Comparison of ENCODE assay signal across 8 mouse cellular contexts in the genomic region with DNA sequence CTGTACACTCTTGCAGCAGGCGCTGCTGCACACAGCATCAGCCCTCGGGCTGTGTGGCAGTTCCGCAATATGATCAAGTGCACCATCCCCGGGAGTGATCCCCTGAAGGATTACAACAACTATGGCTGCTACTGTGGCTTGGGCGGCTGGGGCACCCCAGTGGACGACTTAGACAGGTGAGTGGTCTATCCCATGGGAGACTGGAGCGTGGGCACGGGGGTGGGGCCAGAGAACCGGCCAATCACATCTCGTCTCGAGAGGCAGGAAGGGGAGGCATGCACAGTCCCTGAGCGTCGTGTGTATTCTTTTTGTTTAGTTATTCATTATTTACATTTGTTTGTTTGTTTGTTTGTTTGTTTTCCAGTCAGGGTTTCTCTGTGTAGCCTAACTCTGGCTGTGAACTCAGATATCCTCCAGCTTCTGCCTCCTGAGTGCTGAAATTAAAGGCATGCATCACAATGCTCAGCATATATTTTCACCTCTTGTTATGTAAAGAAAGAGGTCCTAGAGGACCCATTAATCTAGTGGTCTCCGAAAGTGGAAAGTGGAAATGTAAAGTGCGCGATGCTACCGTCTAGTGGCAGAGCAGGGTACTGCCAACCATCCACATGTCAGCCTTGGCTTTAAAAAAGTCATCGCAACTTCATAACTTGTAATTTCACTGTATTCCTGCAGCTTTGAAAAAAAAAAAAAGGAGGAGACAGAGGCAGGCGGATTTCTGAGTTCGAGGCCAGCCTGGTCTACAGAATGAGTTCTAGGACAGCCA. TPM values are rescaled to one million over a fixed set of nuclear protein-coding genes. Genes with fewer than 3 reads are reported as not detected.
DNase-seq lines count a peak whose midpoint lies in the region; ATAC-seq and TF ChIP-seq lines count a peak whose summit lies in the region.

No protein-coding gene starts in this region.

- H3K27me3 ChIP-seq in intestine, embryonic 14.5 days (replicated peaks; ENCODE audit: control insufficient read depth, insufficient read depth, low read length) = no peaks in the 10 kb centered on the region
- no peaks in the 10 kb centered on the region for H3K27me3 ChIP-seq in intestine, embryonic 16.5 days (replicated peaks; ENCODE audit: control insufficient read depth, insufficient read depth, low read length)
- H3K27me3 ChIP-seq in heart, embryonic 16.5 days (ENCODE audit: control insufficient read depth, insufficient read depth, low read length) = no peaks in the 10 kb centered on the region

- H3K9ac ChIP-seq in intestine, embryonic 14.5 days (ENCODE audit: low read length) = no peak overlapping the region
- no peak overlapping the region for H3K9ac ChIP-seq in intestine, embryonic 16.5 days (ENCODE audit: low read depth, low read length)
- H3K9ac ChIP-seq in heart, embryonic 16.5 days (ENCODE audit: low read length) = no peak overlapping the region

- no peaks in the 10 kb centered on the region for H3K4me1 ChIP-seq in intestine, embryonic 14.5 days (replicated peaks; ENCODE audit: control insufficient read depth, insufficient read depth, low read length)
- H3K4me1 ChIP-seq in intestine, embryonic 16.5 days (ENCODE audit: control insufficient read depth, insufficient read depth, low read length) = peaks cover 3% of the 10 kb centered on the region; the same call in 1 of the 2 replicates
- H3K4me1 ChIP-seq in bone marrow, adult 2 months (ENCODE audit: control insufficient read depth, insufficient read depth, low read length) = no peaks in the 10 kb centered on the region
- H3K4me1 ChIP-seq in heart, embryonic 16.5 days (ENCODE audit: control insufficient read depth, insufficient read depth, low read length) = peaks cover 11% of the 10 kb centered on the region

- no peak overlapping the region for H3K4me2 ChIP-seq in intestine, embryonic 14.5 days (ENCODE audit: low read length)
- H3K4me2 ChIP-seq in intestine, embryonic 16.5 days (ENCODE audit: low read depth, low read length) = no peak overlapping the region
- peak overlapping the region; percentile 36 for H3K4me2 ChIP-seq in heart, embryonic 16.5 days (ENCODE audit: low read depth, low read length)

- TF ChIP-seq CTCF in bone marrow, adult 2 months (IDR thresholded peaks at IDR 0.05; ENCODE audit: control insufficient read depth, insufficient read depth, low read length) = peak; percentile 73

- no peak overlapping the region for H3K27ac ChIP-seq in intestine, embryonic 14.5 days (ENCODE audit: low read depth)
- H3K27ac ChIP-seq in intestine, embryonic 16.5 days (ENCODE audit: low read length) = no peak overlapping the region
- H3K27ac ChIP-seq in bone marrow, adult 2 months (ENCODE audit: control insufficient read depth, insufficient read depth, low read depth, low read length, poor library complexity) = no peak overlapping the region
- no peak overlapping the region for H3K27ac ChIP-seq in heart, embryonic 16.5 days (ENCODE audit: low read length)

- 38% methylated on average over 20 of the region's 20 CpGs for WGBS in intestine, embryonic 14.5 days
- WGBS in intestine, embryonic 16.5 days = 39% methylated on average over 20 of the region's 20 CpGs
- WGBS in bone marrow, adult 2 months = 33% methylated on average over 20 of the region's 20 CpGs
- 32% methylated on average over 20 of the region's 20 CpGs for WGBS in heart, embryonic 16.5 days

- ATAC-seq in intestine, embryonic 14.5 days (replicated peaks; ENCODE audit: low FRiP score, low TSS enrichment, low read depth) = no peak
- ATAC-seq in intestine, embryonic 16.5 days = no peak
- no peak for ATAC-seq in heart, embryonic 16.5 days (replicated peaks; ENCODE audit: extremely low read depth, insufficient read depth, low FRiP score)

- no peak for TF ChIP-seq POLR2A in bone marrow, adult 2 months (IDR thresholded peaks at IDR 0.05; ENCODE audit: borderline replicate concordance, control insufficient read depth, low read depth, low read length)

- peak; percentile 81 for DNase-seq in intestine, embryonic 14.5 days (ENCODE audit: low spot score)
- peak; percentile 61 to 73 for DNase-seq in CD8-positive naive resting alpha-beta T cell, adult 2 months (ENCODE audit: low read depth in 2 of 2, low spot score in 2 of 2)
- DNase-seq in left cerebral cortex, postnatal 4 days = peak; percentile 59
- peak; percentile 53 to 69 for DNase-seq in natural killer cell, adult 2 months (ENCODE audit: low spot score in 2 of 2)
- DNase-seq in urinary bladder, postnatal 10 days (ENCODE audit: low spot score) = no peak

- H3K4me3 ChIP-seq in intestine, embryonic 14.5 days (ENCODE audit: low read depth, low read length) = no peak overlapping the region
- H3K4me3 ChIP-seq in intestine, embryonic 16.5 days (ENCODE audit: low read length) = no peak overlapping the region
- H3K4me3 ChIP-seq in bone marrow, adult 2 months (replicated peaks; ENCODE audit: control insufficient read depth, low read depth, low read length) = no peak overlapping the region
- no peak overlapping the region for H3K4me3 ChIP-seq in heart, embryonic 16.5 days (ENCODE audit: low read length)

- H3K9me3 ChIP-seq in intestine, embryonic 14.5 days (ENCODE audit: control insufficient read depth, low read length) = no peaks in the 10 kb centered on the region
- no peaks in the 10 kb centered on the region for H3K9me3 ChIP-seq in intestine, embryonic 16.5 days (ENCODE audit: control insufficient read depth, low read length)
- H3K9me3 ChIP-seq in heart, embryonic 16.5 days (replicated peaks; ENCODE audit: control insufficient read depth, low read length) = no peaks in the 10 kb centered on the region

- intact Hi-C loops in left cerebral cortex, postnatal 4 days (cut with DNase I) = no loop called here

- H3K36me3 ChIP-seq in intestine, embryonic 14.5 days (ENCODE audit: control insufficient read depth, insufficient read depth, low read length) = no peaks in the 10 kb centered on the region
- H3K36me3 ChIP-seq in intestine, embryonic 16.5 days (ENCODE audit: control insufficient read depth, insufficient read depth, low read length) = no peaks in the 10 kb centered on the region
- H3K36me3 ChIP-seq in heart, embryonic 16.5 days (ENCODE audit: control insufficient read depth, insufficient read depth) = no peaks in the 10 kb centered on the region

RNA-seq across cellular contexts. Expression of a gene that starts 4.9 kb away (rescaled TPM):
- polyA plus RNA-seq in intestine, embryonic 14.5 days (2014; fragmentation: Nextera tagmentation; extraction: Ambion mirVana) = 5.0 and 6.3 TPM in 2 replicates
- polyA plus RNA-seq in intestine, embryonic 16.5 days (2015; fragmentation: Nextera tagmentation; extraction: Ambion mirVana) = 1.2 and 1.3 TPM in 2 replicates
- polyA plus RNA-seq in bone marrow, adult 2 months (2011; ENCODE audit: insufficient read depth, insufficient read length, low replicate concordance, missing spikeins) = 10.3 TPM in 1 of 2 replicates, not detected in the other
- 0.46 and 0.92 TPM in 2 replicates for polyA plus RNA-seq in heart, embryonic 16.5 days (2015; fragmentation: Nextera tagmentation; extraction: Ambion mirVana)
- total RNA-seq in left cerebral cortex, postnatal 4 days (2021) = not detected

RNA-seq across cellular contexts. Expression of a gene that starts 13.6 kb away (rescaled TPM):
- polyA plus RNA-seq in intestine, embryonic 14.5 days (2014; fragmentation: Nextera tagmentation; extraction: Ambion mirVana) = 15.2 and 21.5 TPM in 2 replicates
- 20.4 and 23.1 TPM in 2 replicates for polyA plus RNA-seq in intestine, embryonic 16.5 days (2015; fragmentation: Nextera tagmentation; extraction: Ambion mirVana)
- 9.0 and 13.2 TPM in 2 replicates for polyA plus RNA-seq in bone marrow, adult 2 months (2011; ENCODE audit: insufficient read depth, insufficient read length, low replicate concordance, missing spikeins)
- 18.7 and 24.0 TPM in 2 replicates for polyA plus RNA-seq in heart, embryonic 16.5 days (2015; fragmentation: Nextera tagmentation; extraction: Ambion mirVana)
- total RNA-seq in left cerebral cortex, postnatal 4 days (2021) = 10 to 100 TPM; 28.4 to 31.5 TPM

RNA-seq across cellular contexts. Expression of a gene that starts 35.5 kb away (rescaled TPM):
- polyA plus RNA-seq in intestine, embryonic 14.5 days (2014; fragmentation: Nextera tagmentation; extraction: Ambion mirVana) = 16.8 and 19.3 TPM in 2 replicates
- polyA plus RNA-seq in intestine, embryonic 16.5 days (2015; fragmentation: Nextera tagmentation; extraction: Ambion mirVana) = 71.9 and 88.2 TPM in 2 replicates
- 32.5 and 71.6 TPM in 2 replicates for polyA plus RNA-seq in bone marrow, adult 2 months (2011; ENCODE audit: insufficient read depth, insufficient read length, low replicate concordance, missing spikeins)
- 39.1 and 40.6 TPM in 2 replicates for polyA plus RNA-seq in heart, embryonic 16.5 days (2015; fragmentation: Nextera tagmentation; extraction: Ambion mirVana)
- 10 to 100 TPM; 23.9 to 24.7 TPM for total RNA-seq in left cerebral cortex, postnatal 4 days (2021)

RNA-seq across cellular contexts. Expression of a gene that starts 41.5 kb away (rescaled TPM):
- 16.0 and 16.5 TPM in 2 replicates for polyA plus RNA-seq in intestine, embryonic 14.5 days (2014; fragmentation: Nextera tagmentation; extraction: Ambion mirVana)
- polyA plus RNA-seq in intestine, embryonic 16.5 days (2015; fragmentation: Nextera tagmentation; extraction: Ambion mirVana) = 3.0 and 4.5 TPM in 2 replicates
- 0.61 and 0.95 TPM in 2 replicates for polyA plus RNA-seq in bone marrow, adult 2 months (2011; ENCODE audit: insufficient read depth, insufficient read length, low replicate concordance, missing spikeins)
- polyA plus RNA-seq in heart, embryonic 16.5 days (2015; fragmentation: Nextera tagmentation; extraction: Ambion mirVana) = 1.1 and 1.8 TPM in 2 replicates
- 100 to 1,000 TPM; 110 to 114 TPM for total RNA-seq in left cerebral cortex, postnatal 4 days (2021)
